Mouse (Mus musculus) WW6 (cell line): Measurements from ENCODE around the gene Rps8.

ENCODE experiments used
- DNase-seq: peaks from one replicate; pipeline ENCODE4 v3.0.0-alpha.2; 2013; ENCODE audit warnings: low read depth, low spot score

The Rps8 gene

DNA sequence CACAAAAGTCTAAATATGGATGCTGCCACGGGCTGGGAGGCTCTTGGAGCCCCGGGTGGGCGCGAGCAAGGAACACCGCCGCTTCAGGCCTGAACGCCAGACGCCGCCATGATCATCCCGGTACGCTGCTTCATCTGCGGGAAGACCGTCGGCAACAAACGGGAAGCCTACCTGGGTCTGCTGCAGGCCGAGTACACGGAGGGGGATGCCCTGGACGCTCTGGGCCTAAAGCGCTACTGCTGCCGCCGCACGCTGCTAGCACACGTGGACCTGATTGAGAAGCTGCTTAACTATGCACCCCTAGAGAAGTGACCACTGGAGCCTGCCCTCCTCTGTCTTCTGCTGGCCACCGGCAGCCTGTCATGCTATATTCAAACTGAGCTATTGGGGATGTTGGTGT is 7.2 kb downstream of the Rps8 start:
- DNase-seq = no peak

GRCm38 (mm10) chr4:117148047-117148713 is 7.9 kb downstream of the Rps8 start:
- no peak for DNase-seq

DNA sequence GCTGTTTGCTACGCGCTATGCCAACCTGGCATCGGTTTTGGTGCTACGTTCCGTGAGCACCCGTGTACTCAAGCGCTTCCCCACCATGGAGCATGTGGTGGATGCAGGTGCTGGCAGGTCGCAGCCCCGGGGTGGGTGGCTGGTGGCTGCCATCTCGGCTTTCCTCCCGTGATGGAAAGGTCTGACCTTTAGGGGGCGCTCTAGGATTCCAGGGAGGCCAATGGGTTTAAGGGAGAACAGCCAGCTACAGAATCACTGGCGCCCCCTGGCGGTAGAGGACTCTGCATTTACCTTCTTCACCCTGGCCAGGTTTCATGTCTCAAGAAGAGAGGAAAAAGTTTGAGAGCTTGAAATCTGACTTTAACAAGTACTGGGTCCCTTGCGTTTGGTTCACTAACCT is 9.9 kb downstream of the Rps8 start:
- peak; percentile 92 for DNase-seq

DNA sequence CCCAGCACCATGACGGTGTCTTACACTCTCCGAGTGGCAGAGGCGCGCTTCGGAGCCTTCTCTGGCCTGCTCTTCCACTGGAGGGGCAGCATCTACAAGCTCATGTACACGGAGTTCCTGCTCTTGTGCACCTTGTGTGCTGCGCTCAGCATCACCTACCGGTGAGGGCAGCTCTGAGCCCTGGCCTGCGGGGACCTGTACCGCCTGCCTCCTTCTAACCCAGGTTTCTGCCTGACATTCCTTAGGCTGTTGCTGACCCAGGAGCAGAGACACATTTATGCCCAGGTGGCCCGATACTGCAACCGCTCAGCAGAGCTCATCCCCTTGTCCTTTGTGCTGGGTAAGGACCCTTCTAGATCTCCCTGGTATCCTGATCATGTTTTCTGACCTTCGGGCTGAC is 10.8 kb downstream of the Rps8 start:
- no peak for DNase-seq

- DNase-seq = no peak
These were observed 13.0 kb downstream of the Rps8 start for GRCm38 (mm10) chr4:117143023-117143422.

DNA sequence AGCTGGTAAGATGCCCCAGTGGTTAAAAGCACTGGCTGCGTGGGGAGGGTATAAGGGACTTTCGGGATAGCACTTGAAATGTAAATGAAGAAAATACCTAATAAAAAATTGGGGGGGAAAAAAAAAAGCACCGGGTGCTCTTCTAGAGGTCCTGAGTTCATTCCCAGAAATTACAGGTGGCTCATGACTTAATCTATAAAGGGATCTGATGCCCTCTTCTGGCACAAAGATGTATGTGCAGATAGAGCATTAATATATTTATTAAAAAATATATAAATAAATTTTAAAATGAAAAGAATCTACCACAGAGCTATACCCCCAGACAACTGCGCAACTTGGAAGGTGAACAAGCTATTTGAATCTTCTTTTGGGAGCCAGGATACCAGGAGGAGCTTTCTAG is 15.4 kb downstream of the Rps8 start:
- no peak for DNase-seq

DNA sequence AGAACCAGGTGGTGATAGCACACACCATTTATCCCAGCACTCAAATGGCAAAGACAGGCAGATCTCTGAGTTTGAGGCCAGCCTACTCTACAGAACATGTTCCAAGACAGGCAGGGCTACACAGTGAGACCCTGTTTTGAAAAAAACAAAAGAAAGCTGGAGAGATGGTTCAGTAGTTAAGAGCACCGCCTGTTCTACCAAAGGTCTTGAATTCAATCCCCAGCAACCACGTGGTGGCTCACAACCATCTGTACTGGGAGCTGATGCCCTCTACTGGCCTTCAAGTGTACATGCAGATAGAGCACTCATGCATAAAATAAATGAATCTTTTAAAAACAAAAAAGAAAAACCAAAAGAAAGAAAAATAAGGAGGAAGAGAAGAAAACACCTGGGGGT is 16.8 kb downstream of the Rps8 start:
- no peak for DNase-seq

- no peak for DNase-seq
These were observed 17.5 kb downstream of the Rps8 start for GRCm38 (mm10) chr4:117138295-117139216.

DNA sequence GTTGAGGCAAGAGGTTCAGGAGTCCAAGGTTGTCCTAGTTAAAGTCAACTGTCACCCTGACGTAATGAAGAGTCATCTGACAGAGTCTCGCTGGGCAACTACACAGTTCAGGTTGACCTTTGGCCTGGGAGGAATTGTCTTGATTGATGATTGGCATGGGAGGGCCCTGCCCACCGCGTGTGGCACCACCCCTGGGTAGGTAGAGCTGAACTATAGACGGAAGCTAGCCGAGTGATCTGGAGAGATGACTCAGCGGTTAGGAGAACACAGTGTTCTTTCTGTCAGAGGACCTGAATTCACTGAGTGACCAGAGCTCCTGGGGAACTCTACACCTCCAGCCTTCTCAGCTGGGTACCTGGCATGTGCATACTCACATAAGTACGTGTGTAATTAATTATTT is 20.0 kb downstream of the Rps8 start:
- DNase-seq = no peak

- DNase-seq = no peak
These were observed 21.4 kb downstream of the Rps8 start for GRCm38 (mm10) chr4:117134601-117134995.

GRCm38 (mm10) chr4:117133817-117134600 is 22.0 kb downstream of the Rps8 start, which contains the start of gene Plk3:
Gene Plk3, minus strand, starts transcription at chr4:117133963.
- peak; percentile 94 for DNase-seq

DNA sequence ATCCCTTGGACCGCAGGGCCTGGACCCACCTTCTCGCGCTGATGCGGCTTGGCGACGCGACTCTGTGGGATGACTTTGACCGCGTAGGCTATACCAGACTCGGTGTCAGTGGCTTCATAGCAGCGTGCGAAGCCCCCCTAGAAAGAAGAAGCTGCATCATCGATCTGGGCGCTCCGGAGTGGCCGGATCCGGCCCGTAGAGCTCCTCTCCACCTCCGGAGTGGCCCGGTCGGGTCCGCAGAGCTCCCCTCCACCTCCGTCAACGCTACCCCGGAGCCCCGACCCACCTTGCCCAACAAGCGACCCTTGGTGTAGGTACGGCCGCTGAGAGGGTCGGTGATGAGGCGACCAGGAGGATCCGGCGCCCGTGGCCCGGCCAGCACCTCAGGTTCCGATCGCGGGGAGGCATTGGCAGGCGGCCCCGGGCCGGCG is 22.7 kb downstream of the Rps8 start:
- no peak for DNase-seq

DNA sequence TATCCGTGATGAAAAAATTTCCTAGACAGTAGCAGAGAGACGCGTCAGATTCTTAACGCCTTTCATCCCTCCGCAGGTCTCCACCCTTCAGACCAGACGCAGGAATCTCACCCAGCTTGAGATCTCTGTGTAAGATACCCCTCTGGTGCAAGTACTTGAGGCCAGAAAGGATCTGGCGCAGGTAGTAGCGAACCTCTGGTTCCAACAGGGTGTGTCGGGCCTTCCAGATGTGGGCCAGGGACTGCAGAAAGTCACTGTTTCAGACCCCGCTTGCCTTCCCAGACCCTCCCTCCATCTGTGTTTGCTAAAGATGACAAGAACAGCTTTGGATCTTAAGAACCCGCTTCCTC is 23.3 kb downstream of the Rps8 start:
- no peak for DNase-seq

- DNase-seq = no peak
These were observed 23.9 kb downstream of the Rps8 start for GRCm38 (mm10) chr4:117131890-117132793.

DNA sequence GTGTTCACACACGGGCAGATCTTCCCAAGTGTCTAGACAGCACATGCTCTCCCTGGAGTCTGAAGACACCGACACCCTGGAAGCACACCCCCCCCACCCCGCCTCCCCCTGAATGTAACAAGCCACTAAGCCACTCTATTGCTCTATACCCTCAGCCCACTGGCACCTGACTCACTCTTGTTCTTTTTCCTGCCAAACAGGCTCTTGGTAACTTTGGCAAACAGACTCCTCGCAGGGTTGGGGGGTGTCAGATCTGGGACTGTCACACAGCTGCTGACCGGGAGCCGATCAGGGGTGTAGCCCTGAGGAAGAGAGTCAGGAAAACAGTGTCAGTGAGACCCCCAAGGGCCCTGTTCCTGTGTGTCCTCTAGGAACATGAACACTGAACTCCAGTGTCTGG is 24.8 kb downstream of the Rps8 start:
- no peak for DNase-seq

- no peak for DNase-seq
These were observed 25.3 kb downstream of the Rps8 start for GRCm38 (mm10) chr4:117130790-117131189.

- DNase-seq = no peak
These were observed 27.9 kb downstream of the Rps8 start for GRCm38 (mm10) chr4:117127991-117128686.

GRCm38 (mm10) chr4:117126675-117127290 is 29.3 kb downstream of the Rps8 start, which contains the start of gene Tctex1d4:
Gene Tctex1d4, plus strand, starts transcription at chr4:117126794.
- DNase-seq = no peak

DNA sequence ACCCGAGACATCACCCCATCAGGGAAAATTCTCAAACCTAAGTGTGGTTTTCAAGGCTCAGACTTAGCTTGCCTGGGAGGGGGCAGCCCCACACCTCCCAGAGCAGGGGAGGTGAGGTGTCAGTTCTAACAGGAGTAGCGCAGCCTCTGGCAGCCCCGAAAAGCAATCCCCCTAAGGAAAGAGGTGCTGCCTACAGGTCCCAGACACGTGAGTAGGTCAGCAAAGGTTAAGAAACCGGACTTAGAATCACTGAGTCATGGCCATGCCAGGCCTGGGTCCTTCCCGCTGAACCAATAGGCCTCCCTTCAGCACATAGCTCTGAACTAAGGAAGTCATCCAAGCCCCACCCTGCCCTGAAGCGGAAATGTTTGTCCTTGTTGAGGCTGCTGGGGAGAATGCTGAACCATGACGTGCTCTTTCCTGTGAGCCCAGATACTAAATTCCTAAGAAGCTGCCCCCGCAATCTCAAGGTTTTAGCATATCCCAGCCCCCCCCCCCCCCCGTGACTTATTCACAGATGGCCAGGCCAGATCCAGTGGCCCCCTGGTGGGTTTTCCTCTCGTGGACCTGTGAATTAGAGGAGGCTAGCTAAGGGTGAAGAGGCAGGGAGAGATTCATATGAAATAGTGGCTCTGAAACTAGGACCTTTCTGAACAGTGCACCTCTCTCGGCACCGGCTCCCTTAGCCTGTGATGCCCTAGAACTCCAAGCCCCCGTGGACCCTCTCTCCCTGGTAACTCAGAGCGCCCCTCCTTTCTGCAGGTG is 30.0 kb downstream of the Rps8 start:
- peak; percentile 85 for DNase-seq
